ENCODE assay signal across 8 mouse cellular contexts in genomic region chr19:47795009-47795728, GRCm38 (mm10). TPM values are rescaled to one million over a fixed set of nuclear protein-coding genes. Genes with fewer than 3 reads are reported as not detected.
DNase-seq lines count a peak whose midpoint lies in the region; ATAC-seq lines count a peak whose summit lies in the region.

No protein-coding gene starts in this region.

- H3K9me3 ChIP-seq in forebrain, embryonic 10.5 days: no peaks in the 10 kb centered on the region
- H3K9me3 ChIP-seq in forebrain, embryonic 13.5 days (replicated peaks): no peaks in the 10 kb centered on the region

- H3K4me3 ChIP-seq in forebrain, embryonic 10.5 days: no peak overlapping the region
- no peak overlapping the region for H3K4me3 ChIP-seq in forebrain, embryonic 13.5 days

- no peak for ATAC-seq in forebrain, embryonic 13.5 days
- ATAC-seq in megakaryocyte progenitor cell, adult 5-6 weeks (replicated peaks; ENCODE audit: poor library complexity): peak; percentile 94

- H3K27me3 ChIP-seq in forebrain, embryonic 10.5 days (ENCODE audit: poor library complexity, severe bottlenecking): no peaks in the 10 kb centered on the region
- no peaks in the 10 kb centered on the region for H3K27me3 ChIP-seq in forebrain, embryonic 13.5 days

- H3K4me2 ChIP-seq in forebrain, embryonic 13.5 days: no peak overlapping the region

- peak; percentile 69 for DNase-seq in forebrain, embryonic 10.5 days (ENCODE audit: extremely low spot score, low spot score)
- DNase-seq in T-cell, adult 2 months (ENCODE audit: low spot score): peak; percentile 76
- peak; percentile 27 to 60 for DNase-seq in cerebellum, postnatal 4 days (ENCODE audit: low spot score in 2 of 2)
- peak; percentile 43 for DNase-seq in heart, adult 8-10 months (ENCODE audit: low spot score)
- peak; percentile 74 to 90 for DNase-seq in layer of hippocampus, postnatal 25 days (ENCODE audit: extremely low spot score in 1 of 2, low spot score in 1 of 2)
- peak; percentile 20 to 47 for DNase-seq in spleen, postnatal 14 days (ENCODE audit: low spot score in 2 of 2)

- H3K4me1 ChIP-seq in forebrain, embryonic 10.5 days: peaks cover 46% of the 10 kb centered on the region
- peaks cover 8% of the 10 kb centered on the region for H3K4me1 ChIP-seq in forebrain, embryonic 13.5 days

- 34% methylated on average over 15 of the region's 15 CpGs for WGBS in forebrain, embryonic 10.5 days
- WGBS in forebrain, embryonic 13.5 days: 31% methylated on average over 15 of the region's 15 CpGs

- H3K9ac ChIP-seq in forebrain, embryonic 13.5 days: no peak overlapping the region

- no peaks in the 10 kb centered on the region for H3K36me3 ChIP-seq in forebrain, embryonic 10.5 days (replicated peaks)
- no peaks in the 10 kb centered on the region for H3K36me3 ChIP-seq in forebrain, embryonic 13.5 days (ENCODE audit: poor library complexity, severe bottlenecking)

- peak overlapping the region; percentile 40; the same call in 1 of the 2 replicates for H3K27ac ChIP-seq in forebrain, embryonic 10.5 days
- H3K27ac ChIP-seq in forebrain, embryonic 13.5 days: no peak overlapping the region

RNA-seq across cellular contexts. Expression of gene Gsto1, which starts 59.6 kb away (rescaled TPM):
- 115 and 120 TPM in 2 replicates for polyA plus RNA-seq in forebrain, embryonic 10.5 days (2016; fragmentation: Nextera tagmentation; extraction: Ambion mirVana)
- 74.9 and 80.3 TPM in 2 replicates for polyA plus RNA-seq in forebrain, embryonic 13.5 days (2015; fragmentation: Nextera tagmentation; extraction: Ambion mirVana)
- total RNA-seq in heart, adult 8-10 months (2022): 100 to 1,000 TPM; 186 to 266 (median 222) TPM
- total RNA-seq in layer of hippocampus, postnatal 25 days (2021): 10 to 100 TPM; 55.2 to 63.5 TPM
- 413 and 417 TPM in 2 replicates for total RNA-seq in megakaryocyte progenitor cell, adult 5-6 weeks (2015)
- 162 and 194 TPM in 2 replicates for total RNA-seq in megakaryocyte progenitor cell, adult 5-6 weeks (2017)
